Mouse (Mus musculus): ENCODE measurements at regions not wholly inside any gene's neighbourhood (a gene's known extent, or its start where the extent isn't known, plus 50 kb on each side); places are given as distances from the start of the nearest gene placed in this dataset.
A peak's percentile ranks its signal among the peaks of the same experiment; 100 is the strongest.

- 45% methylated on average over 4 of the region's 4 CpGs for WGBS
- Histone ChIP-seq H3K27ac (ENCODE audit: low read depth) (no peak overlapping the region), H3K27me3 (ENCODE audit: insufficient read depth, low read length) (no peaks in the 10 kb centered on the region), H3K4me3 (ENCODE audit: low read depth, low read length) (no peak overlapping the region), H3K9ac (no peak overlapping the region), H3K4me2 (no peak overlapping the region), H3K4me1 (ENCODE audit: insufficient read depth) (no peaks in the 10 kb centered on the region), H3K9me3 (ENCODE audit: low read depth, low read length) (no peaks in the 10 kb centered on the region), H3K36me3 (ENCODE audit: insufficient read depth) (no peaks in the 10 kb centered on the region)
- TF ChIP-seq CTCF (IDR thresholded peaks at IDR 0.05; ENCODE audit: low read depth): no peak
- ATAC-seq (ENCODE audit: insufficient read depth): no peak
- DNase-seq: no peak
Measured at GRCm38 (mm10) chr11:111350028-111350427, 284.1 kb downstream of the Kcnj2 start.

- TF ChIP-seq CTCF (IDR thresholded peaks at IDR 0.05; ENCODE audit: low read depth): no peak
- no peak overlapping the region for H3K9ac ChIP-seq
- WGBS: 58% methylated on average over 1 of the region's 1 CpGs
- no peaks in the 10 kb centered on the region for H3K9me3 ChIP-seq (ENCODE audit: low read depth, low read length)
- no peaks in the 10 kb centered on the region for H3K27me3 ChIP-seq (ENCODE audit: insufficient read depth, low read length)
- H3K36me3 ChIP-seq (ENCODE audit: insufficient read depth): no peaks in the 10 kb centered on the region
- H3K4me1 ChIP-seq (ENCODE audit: insufficient read depth): no peaks in the 10 kb centered on the region
- ATAC-seq (ENCODE audit: insufficient read depth) (peak; percentile 58; the same call in 1 of the 2 replicates), DNase-seq (peak; percentile 68)
- no peak overlapping the region for H3K4me2 ChIP-seq
- H3K27ac ChIP-seq (ENCODE audit: low read depth): no peak overlapping the region
- H3K4me3 ChIP-seq (ENCODE audit: low read depth, low read length): no peak overlapping the region
Measured at GRCm38 (mm10) chr11:111363363-111363762, 297.4 kb downstream of the Kcnj2 start.

- no peak overlapping the region for H3K4me3 ChIP-seq (ENCODE audit: low read depth, low read length)
- H3K36me3 ChIP-seq (ENCODE audit: insufficient read depth): no peaks in the 10 kb centered on the region
- no peak overlapping the region for H3K4me2 ChIP-seq
- no peaks in the 10 kb centered on the region for H3K4me1 ChIP-seq (ENCODE audit: insufficient read depth)
- no peaks in the 10 kb centered on the region for H3K27me3 ChIP-seq (ENCODE audit: insufficient read depth, low read length)
- no peak overlapping the region for H3K27ac ChIP-seq (ENCODE audit: low read depth)
- ATAC-seq (ENCODE audit: insufficient read depth) (peak; percentile 62; the same call in 1 of the 2 replicates), DNase-seq (peak; percentile 77)
- no peaks in the 10 kb centered on the region for H3K9me3 ChIP-seq (ENCODE audit: low read depth, low read length)
- 41% methylated on average over 4 of the region's 4 CpGs for WGBS
- no peak for TF ChIP-seq CTCF (IDR thresholded peaks at IDR 0.05; ENCODE audit: low read depth)
- H3K9ac ChIP-seq: no peak overlapping the region
Measured at GRCm38 (mm10) chr11:111377165-111377564, 311.2 kb downstream of the Kcnj2 start.

GRCm38 (mm10) chr11:111379842-111380241, 313.9 kb downstream of the Kcnj2 start:
- Histone ChIP-seq H3K4me2 (no peak overlapping the region), H3K4me3 (ENCODE audit: low read depth, low read length) (no peak overlapping the region), H3K4me1 (ENCODE audit: insufficient read depth) (no peaks in the 10 kb centered on the region), H3K27me3 (ENCODE audit: insufficient read depth, low read length) (no peaks in the 10 kb centered on the region), H3K9ac (no peak overlapping the region), H3K36me3 (ENCODE audit: insufficient read depth) (no peaks in the 10 kb centered on the region), H3K27ac (ENCODE audit: low read depth) (no peak overlapping the region), H3K9me3 (ENCODE audit: low read depth, low read length) (no peaks in the 10 kb centered on the region)
- no peak for DNase-seq
- WGBS: 63% methylated on average over 3 of the region's 3 CpGs
- no peak for ATAC-seq (ENCODE audit: insufficient read depth)
- no peak for TF ChIP-seq CTCF (IDR thresholded peaks at IDR 0.05; ENCODE audit: low read depth)

GRCm38 (mm10) chr11:111398706-111399105, 332.7 kb downstream of the Kcnj2 start:
- DNase-seq: no peak
- no peak for TF ChIP-seq CTCF (IDR thresholded peaks at IDR 0.05; ENCODE audit: low read depth)
- WGBS: 100% methylated on average over 1 of the region's 1 CpGs

GRCm38 (mm10) chr11:111409266-111409665, 343.3 kb downstream of the Kcnj2 start:
- Histone ChIP-seq H3K27ac (ENCODE audit: low read depth) (no peak overlapping the region), H3K4me3 (ENCODE audit: low read depth, low read length) (no peak overlapping the region), H3K9me3 (ENCODE audit: low read depth, low read length) (no peaks in the 10 kb centered on the region), H3K4me1 (ENCODE audit: insufficient read depth) (no peaks in the 10 kb centered on the region), H3K9ac (no peak overlapping the region), H3K4me2 (no peak overlapping the region), H3K27me3 (ENCODE audit: insufficient read depth, low read length) (no peaks in the 10 kb centered on the region), H3K36me3 (ENCODE audit: insufficient read depth) (no peaks in the 10 kb centered on the region)
- no peak for TF ChIP-seq CTCF (IDR thresholded peaks at IDR 0.05; ENCODE audit: low read depth)
- WGBS: 82% methylated on average over 2 of the region's 2 CpGs
- ATAC-seq (ENCODE audit: insufficient read depth) (no peak), DNase-seq (no peak)

More at GRCm38 (mm10) chr11:111398706-111399105, 332.7 kb downstream of the Kcnj2 start:
- no peak for ATAC-seq (ENCODE audit: insufficient read depth)
- no peaks in the 10 kb centered on the region for H3K27me3 ChIP-seq (ENCODE audit: insufficient read depth, low read length)
- H3K4me2 ChIP-seq: no peak overlapping the region
- no peaks in the 10 kb centered on the region for H3K4me1 ChIP-seq (ENCODE audit: insufficient read depth)
- no peak overlapping the region for H3K27ac ChIP-seq (ENCODE audit: low read depth)
- no peak overlapping the region for H3K4me3 ChIP-seq (ENCODE audit: low read depth, low read length)
- no peaks in the 10 kb centered on the region for H3K36me3 ChIP-seq (ENCODE audit: insufficient read depth)
- no peaks in the 10 kb centered on the region for H3K9me3 ChIP-seq (ENCODE audit: low read depth, low read length)
- H3K9ac ChIP-seq: no peak overlapping the region

GRCm38 (mm10) chr11:111424871-111425270, 358.9 kb downstream of the Kcnj2 start:
- 52% methylated on average over 4 of the region's 4 CpGs for WGBS
- DNase-seq (peak; percentile 9), ATAC-seq (ENCODE audit: insufficient read depth) (no peak)
- Histone ChIP-seq H3K4me3 (ENCODE audit: low read depth, low read length) (no peak overlapping the region), H3K4me1 (ENCODE audit: insufficient read depth) (no peaks in the 10 kb centered on the region), H3K27ac (ENCODE audit: low read depth) (no peak overlapping the region), H3K4me2 (no peak overlapping the region), H3K27me3 (ENCODE audit: insufficient read depth, low read length) (no peaks in the 10 kb centered on the region), H3K36me3 (ENCODE audit: insufficient read depth) (no peaks in the 10 kb centered on the region), H3K9me3 (ENCODE audit: low read depth, low read length) (no peaks in the 10 kb centered on the region), H3K9ac (no peak overlapping the region)
- no peak for TF ChIP-seq CTCF (IDR thresholded peaks at IDR 0.05; ENCODE audit: low read depth)

GRCm38 (mm10) chr11:111426715-111427114, 360.8 kb downstream of the Kcnj2 start:
- ATAC-seq (ENCODE audit: insufficient read depth) (no peak), DNase-seq (no peak)
- 11% methylated on average over 4 of the region's 4 CpGs for WGBS
- Histone ChIP-seq H3K4me3 (ENCODE audit: low read depth, low read length) (no peak overlapping the region), H3K9ac (no peak overlapping the region), H3K9me3 (ENCODE audit: low read depth, low read length) (no peaks in the 10 kb centered on the region), H3K27ac (ENCODE audit: low read depth) (no peak overlapping the region), H3K27me3 (ENCODE audit: insufficient read depth, low read length) (no peaks in the 10 kb centered on the region), H3K36me3 (ENCODE audit: insufficient read depth) (no peaks in the 10 kb centered on the region), H3K4me1 (ENCODE audit: insufficient read depth) (no peaks in the 10 kb centered on the region), H3K4me2 (no peak overlapping the region)
- no peak for TF ChIP-seq CTCF (IDR thresholded peaks at IDR 0.05; ENCODE audit: low read depth)

Data from lung, embryonic 14.5 days (tissue).